Mouse (Mus musculus) liver, embryonic 15.5 days (tissue): ENCODE data around the gene Apip. TPM values are rescaled to one million over a fixed set of nuclear protein-coding genes. Genes with fewer than 3 reads are reported as not detected.

Experiments used
- ATAC-seq: fragments of 200-750 bp; cut with Nextera tagmentation; 2 replicates; pipeline ENCODE4 v1.8.0; 2017; ENCODE audit warnings: moderate number of reproducible peaks, mild to moderate bottlenecking, moderate library complexity; ENCODE audit not compliant: insufficient read depth
- H3K27ac ChIP-seq: fragments of 300-500 bp; sonication (generic); replicated peaks from 2 replicates; pipeline ENCODE4 v1.5.1; 2015; ENCODE audit warnings: mild to moderate bottlenecking, inconsistent platforms
- H3K27me3 ChIP-seq: fragments of 300-500 bp; sonication (generic); 2 replicates; pipeline ENCODE4 v1.6.1; 2015; ENCODE audit warnings: mild to moderate bottlenecking, inconsistent platforms
- H3K36me3 ChIP-seq: fragments of 300-500 bp; sonication (generic); replicated peaks from 2 replicates; pipeline ENCODE4 v1.6.1; 2015; ENCODE audit warnings: moderate library complexity, mild to moderate bottlenecking, inconsistent platforms
- H3K4me1 ChIP-seq: fragments of 300-500 bp; sonication (generic); replicated peaks from 2 replicates; pipeline ENCODE4 v1.6.1; 2015; ENCODE audit warnings: inconsistent platforms
- H3K4me2 ChIP-seq: fragments of 300-500 bp; sonication (generic); 2 replicates; pipeline ENCODE4 v1.6.1; 2015; ENCODE audit warnings: moderate library complexity, mild to moderate bottlenecking, inconsistent platforms
- H3K4me3 ChIP-seq: fragments of 300-500 bp; sonication (generic); replicated peaks from 2 replicates; pipeline ENCODE4 v1.5.1; 2015; ENCODE audit warnings: mild to moderate bottlenecking, inconsistent platforms
- H3K9ac ChIP-seq: fragments of 300-500 bp; sonication (generic); 2 replicates; pipeline ENCODE4 v1.6.1; 2015; ENCODE audit warnings: moderate library complexity, mild to moderate bottlenecking, inconsistent platforms
- H3K9me3 ChIP-seq: fragments of 300-500 bp; sonication (generic); replicated peaks from 2 replicates; pipeline ENCODE4 v1.6.1; 2016; ENCODE audit warnings: inconsistent platforms
- WGBS: fragments of 180-500 bp; shearing (Covaris S2); methylation state at CpG from one replicate; pipeline ENCODE4 v1.1.7; 2015; ENCODE audit warnings: mixed read lengths; ENCODE audit not compliant: insufficient replicate concordance; 5-methylcytosine and 5-hydroxymethylcytosine counted together
- polyA plus RNA-seq: library from polyadenylated mRNA; unstranded; fragments of >200 nt; fragmentation: Nextera tagmentation; extraction: Ambion mirVana; gene quantifications from 2 replicates; pipeline ENCODE4 v1.2.1, GENCODE M21; 2015

The Apip gene
- 36.0 and 37.3 TPM in 2 replicates for polyA plus RNA-seq

- no peaks in the 10 kb centered on the region for H3K27me3 ChIP-seq
- peak within 1 kb of the TSS; percentile 83 for H3K9ac ChIP-seq
- H3K4me2 ChIP-seq = peak within 1 kb of the TSS; percentile 84
- H3K4me3 ChIP-seq = peak within 1 kb of the TSS; percentile 81
- peak within 1 kb of the TSS; percentile 96 for H3K27ac ChIP-seq
- H3K4me1 ChIP-seq = peaks cover 36% of the 10 kb centered on the region
- H3K36me3 ChIP-seq = no peaks in the 10 kb centered on the region
- no peaks in the 10 kb centered on the region for H3K9me3 ChIP-seq
- ATAC-seq = peak; percentile 99
- WGBS = under 1% methylated on average over 55 of the region's 55 CpGs
Measured at GRCm38 (mm10) chr2:103073219-103073982, at the start of gene Apip, which contains the start of gene Pdhx. Gene Apip, plus strand, starts transcription at chr2:103073675. Gene Pdhx, minus strand, starts transcription at chr2:103073513.

DNA sequence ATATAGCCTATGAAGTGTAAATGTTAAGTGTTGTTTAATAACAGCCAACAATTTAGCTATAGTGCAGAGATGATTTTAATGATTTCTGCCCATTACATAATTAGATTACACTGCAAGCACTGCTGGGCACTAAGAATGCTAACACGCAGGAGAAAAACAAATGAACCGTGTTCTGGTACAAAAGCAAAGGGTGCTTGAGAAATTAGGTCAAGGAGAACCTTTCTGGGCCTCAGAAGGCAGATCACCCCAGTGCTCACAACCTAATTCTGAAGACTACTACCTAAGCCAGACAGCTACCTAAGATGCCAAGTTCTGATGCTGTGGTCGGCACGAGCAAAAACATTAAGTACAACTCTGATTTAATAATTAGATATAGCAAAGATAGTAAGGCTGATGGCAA lies 35.6 kb upstream of the Apip start:
- Histone ChIP-seq H3K27ac (no peak overlapping the region), H3K4me3 (no peak overlapping the region), H3K9me3 (no peaks in the 10 kb centered on the region), H3K9ac (no peak overlapping the region), H3K27me3 (no peaks in the 10 kb centered on the region), H3K36me3 (0 out of 2 replicates have a peak, but pooled peaks cover 17% of the 10 kb centered on the region), H3K4me1 (no peaks in the 10 kb centered on the region), H3K4me2 (no peak overlapping the region)
- no peak for ATAC-seq
- 76% methylated on average over 4 of the region's 4 CpGs for WGBS

DNA sequence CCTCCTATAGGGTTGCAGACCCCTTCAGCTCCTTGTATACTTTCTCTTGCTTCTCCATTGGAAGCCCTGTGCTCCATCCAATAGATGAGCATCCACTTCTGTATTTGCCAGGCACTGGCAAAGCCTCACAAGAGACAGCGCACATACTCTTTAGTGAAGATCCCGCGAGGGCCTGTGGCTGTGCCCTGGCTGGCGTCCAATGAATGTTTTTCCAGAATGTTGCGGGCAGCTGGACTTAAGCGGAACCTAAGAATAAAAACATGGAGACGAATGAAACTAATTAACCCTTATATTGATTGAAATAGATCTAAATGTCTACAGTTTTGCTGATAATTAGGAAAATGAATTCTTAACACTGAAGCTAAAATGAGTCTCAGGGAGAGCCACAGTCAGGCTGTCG lies 32.6 kb upstream of the Apip start:
- Histone ChIP-seq H3K4me3 (no peak overlapping the region), H3K9me3 (no peaks in the 10 kb centered on the region), H3K27me3 (no peaks in the 10 kb centered on the region), H3K4me1 (no peaks in the 10 kb centered on the region), H3K36me3 (0 out of 2 replicates have a peak, but pooled peaks cover 14% of the 10 kb centered on the region), H3K27ac (no peak overlapping the region), H3K9ac (no peak overlapping the region), H3K4me2 (no peak overlapping the region)
- WGBS = 80% methylated on average over 8 of the region's 8 CpGs
- no peak for ATAC-seq

DNA sequence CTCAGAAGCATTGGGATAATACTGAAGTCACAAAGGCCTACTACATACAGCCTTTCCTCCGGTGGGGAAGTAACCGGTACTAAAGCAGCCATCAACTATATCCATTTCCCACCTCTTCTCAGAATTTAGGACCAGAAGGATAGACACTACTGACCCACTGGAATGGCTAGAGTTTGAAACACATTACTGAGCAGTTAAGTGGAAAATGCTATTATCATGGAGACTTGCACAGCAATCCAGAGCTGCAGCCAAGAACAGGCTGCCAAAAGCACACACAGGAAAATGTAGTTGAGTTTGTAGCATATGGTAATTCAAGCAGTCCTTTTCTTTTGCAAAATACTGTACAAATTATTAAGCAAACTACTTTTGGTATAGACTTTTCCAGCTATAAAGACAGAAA lies 28.2 kb upstream of the Apip start:
- Histone ChIP-seq H3K4me3 (no peak overlapping the region), H3K9me3 (no peaks in the 10 kb centered on the region), H3K27me3 (no peaks in the 10 kb centered on the region), H3K27ac (no peak overlapping the region), H3K4me2 (no peak overlapping the region), H3K36me3 (0 out of 2 replicates have a peak, but pooled peaks cover 7% of the 10 kb centered on the region), H3K9ac (no peak overlapping the region), H3K4me1 (peaks cover 1% of the 10 kb centered on the region; the same call in 1 of the 2 replicates)
- 80% methylated on average over 2 of the region's 2 CpGs for WGBS
- no peak for ATAC-seq

- WGBS = 79% methylated on average over 19 of the region's 19 CpGs
- ATAC-seq = no peak
- Histone ChIP-seq H3K36me3 (0 out of 2 replicates have a peak, but pooled peaks cover 4% of the 10 kb centered on the region), H3K27me3 (no peaks in the 10 kb centered on the region), H3K9ac (no peak overlapping the region), H3K4me2 (no peak overlapping the region), H3K4me3 (no peak overlapping the region), H3K27ac (no peak overlapping the region), H3K4me1 (peaks cover 3% of the 10 kb centered on the region; the same call in 1 of the 2 replicates), H3K9me3 (no peaks in the 10 kb centered on the region)
Measured at GRCm38 (mm10) chr2:103051937-103052893, 21.3 kb upstream of the Apip start.

GRCm38 (mm10) chr2:103055820-103056219 lies 17.7 kb upstream of the Apip start:
- 77% methylated on average over 6 of the region's 6 CpGs for WGBS
- Histone ChIP-seq H3K36me3 (0 out of 2 replicates have a peak, but pooled peaks cover 4% of the 10 kb centered on the region), H3K4me2 (no peak overlapping the region), H3K9me3 (no peaks in the 10 kb centered on the region), H3K4me1 (no peaks in the 10 kb centered on the region), H3K27me3 (no peaks in the 10 kb centered on the region), H3K27ac (no peak overlapping the region), H3K9ac (no peak overlapping the region), H3K4me3 (no peak overlapping the region)
- ATAC-seq = no peak

DNA sequence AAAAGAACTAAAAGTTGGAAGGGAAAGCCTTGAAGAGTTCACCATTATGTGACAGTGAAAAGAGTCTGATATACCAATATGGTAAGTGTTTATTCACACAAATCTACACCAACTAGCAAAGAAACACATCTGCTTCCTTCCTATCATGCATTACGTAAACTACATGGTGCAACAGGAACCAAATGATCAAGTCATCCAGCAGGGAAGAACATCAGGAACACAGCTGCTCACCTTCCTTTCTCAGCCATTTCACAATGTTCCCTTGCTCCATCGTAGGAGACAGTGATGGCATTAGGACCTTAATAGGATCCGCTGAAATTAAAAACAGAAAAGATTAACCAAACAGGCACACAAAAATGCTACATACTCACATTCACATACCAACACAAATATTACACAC lies 15.2 kb upstream of the Apip start:
- H3K9ac ChIP-seq = no peak overlapping the region
- WGBS = 74% methylated on average over 3 of the region's 3 CpGs
- 0 out of 2 replicates have a peak, but pooled peaks cover 4% of the 10 kb centered on the region for H3K36me3 ChIP-seq
- H3K4me1 ChIP-seq = peaks cover 4% of the 10 kb centered on the region; the same call in 1 of the 2 replicates
- H3K27ac ChIP-seq = no peak overlapping the region
- no peak overlapping the region for H3K4me3 ChIP-seq
- H3K27me3 ChIP-seq = no peaks in the 10 kb centered on the region
- no peaks in the 10 kb centered on the region for H3K9me3 ChIP-seq
- no peak for ATAC-seq
- no peak overlapping the region for H3K4me2 ChIP-seq

DNA sequence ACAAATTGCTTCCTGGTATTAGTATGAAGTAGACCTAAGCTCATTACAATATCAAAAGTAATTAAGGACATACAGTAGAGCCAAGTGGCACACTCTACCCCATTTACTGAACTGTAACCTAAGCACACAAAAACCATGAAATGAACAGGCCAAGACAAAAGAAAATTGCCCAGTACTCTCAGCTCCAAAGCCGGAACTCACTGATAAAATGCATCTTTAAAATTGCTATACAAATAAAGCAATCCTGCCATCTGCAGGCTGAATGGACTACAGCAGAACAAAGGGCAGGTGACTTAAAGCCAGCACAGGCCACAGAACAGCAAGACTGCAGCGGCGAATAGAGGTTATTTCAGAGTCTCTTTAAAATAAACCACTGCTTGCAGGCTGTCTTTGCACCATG lies 10.6 kb upstream of the Apip start:
- no peak for ATAC-seq
- Histone ChIP-seq H3K4me1 (peaks cover 4% of the 10 kb centered on the region; the same call in 1 of the 2 replicates), H3K4me2 (no peak overlapping the region), H3K4me3 (no peak overlapping the region), H3K9ac (no peak overlapping the region), H3K9me3 (no peaks in the 10 kb centered on the region), H3K27me3 (no peaks in the 10 kb centered on the region), H3K36me3 (no peaks in the 10 kb centered on the region), H3K27ac (no peak overlapping the region)
- 31% methylated on average over 3 of the region's 3 CpGs for WGBS

GRCm38 (mm10) chr2:103066683-103067551 lies 6.6 kb upstream of the Apip start:
- H3K4me1 ChIP-seq = peaks cover 27% of the 10 kb centered on the region
- H3K27ac ChIP-seq = no peak overlapping the region
- H3K9ac ChIP-seq = no peak overlapping the region
- no peaks in the 10 kb centered on the region for H3K36me3 ChIP-seq
- WGBS = 72% methylated on average over 8 of the region's 8 CpGs
- H3K4me2 ChIP-seq = no peak overlapping the region
- no peak overlapping the region for H3K4me3 ChIP-seq
- no peak for ATAC-seq
- H3K9me3 ChIP-seq = no peaks in the 10 kb centered on the region
- H3K27me3 ChIP-seq = no peaks in the 10 kb centered on the region

- no peaks in the 10 kb centered on the region for H3K36me3 ChIP-seq
- 69% methylated on average over 2 of the region's 2 CpGs for WGBS
- no peak overlapping the region for H3K9ac ChIP-seq
Measured at GRCm38 (mm10) chr2:103067552-103068207, 5.8 kb upstream of the Apip start.

More at GRCm38 (mm10) chr2:103067552-103068207, 5.8 kb upstream of the Apip start:
- ATAC-seq = no peak
- peaks cover 32% of the 10 kb centered on the region for H3K4me1 ChIP-seq
- H3K4me2 ChIP-seq = no peak overlapping the region
- H3K9me3 ChIP-seq = no peaks in the 10 kb centered on the region
- H3K27me3 ChIP-seq = no peaks in the 10 kb centered on the region
- no peak overlapping the region for H3K4me3 ChIP-seq
- no peak overlapping the region for H3K27ac ChIP-seq
